Comparison of ENCODE assay signal across 17 mouse cellular contexts in genomic region chr6:31502614-31503013, GRCm38 (mm10).
A peak's percentile ranks its signal among the peaks of the same experiment; 100 is the strongest.
DNase-seq lines count a peak whose midpoint lies in the region; ATAC-seq and TF ChIP-seq lines count a peak whose summit lies in the region.
"Had no signal": no experiment of that assay in that cellular context is flagged by ENCODE, and none has a peak within 500 bp of the region (broad histone marks: within the 10 kb centered on the region; RNA-seq: fewer than 3 reads in every experiment).

No protein-coding gene starts in this region.

- H3K4me2 ChIP-seq in liver, embryonic 11.5 days, result no peak overlapping the region
- H3K4me2 ChIP-seq: heart, embryonic 15.5 days had no signal

- 94% methylated on average over 2 of the region's 2 CpGs for WGBS in liver, adult 2 months
- WGBS in liver, embryonic 11.5 days, result 91% methylated on average over 2 of the region's 2 CpGs

- no peaks in the 10 kb centered on the region; the same call in 1 of the 2 replicates for H3K79me2 ChIP-seq in liver, adult 2 months (ENCODE audit: control insufficient read depth, insufficient read depth, low read length)

- no peaks in the 10 kb centered on the region for H3K27me3 ChIP-seq in liver, adult 2 months (ENCODE audit: control insufficient read depth, insufficient read depth, low read length)
- no peaks in the 10 kb centered on the region for H3K27me3 ChIP-seq in liver, embryonic 11.5 days (replicated peaks; ENCODE audit: control insufficient read depth, insufficient read depth, low read length)
- H3K27me3 ChIP-seq: heart, embryonic 15.5 days had no signal

- TF ChIP-seq CTCF in gastrocnemius, adult 2 months (IDR thresholded peaks at IDR 0.05), result no peak
- no peak for TF ChIP-seq CTCF in liver, adult 2 months (IDR thresholded peaks at IDR 0.05; ENCODE audit: low read depth, low read length)

- peaks cover 26% of the 10 kb centered on the region for H3K36me3 ChIP-seq in liver, adult 2 months (ENCODE audit: control insufficient read depth, insufficient read depth, low read length)
- H3K36me3 ChIP-seq in liver, embryonic 11.5 days (ENCODE audit: control insufficient read depth, insufficient read depth, low read length), result peaks cover 6% of the 10 kb centered on the region; the same call in 1 of the 2 replicates

- no peak overlapping the region for H3K9ac ChIP-seq in liver, adult 2 months (ENCODE audit: low read depth, low read length)
- H3K9ac ChIP-seq in liver, embryonic 11.5 days (ENCODE audit: low read depth, low read length), result no peak overlapping the region
- H3K9ac ChIP-seq: heart, embryonic 15.5 days; liver, embryonic 14.5 days had no signal

- peak overlapping the region; percentile 46 for H3K27ac ChIP-seq in gastrocnemius, adult 2 months
- H3K27ac ChIP-seq in liver, adult 2 months (replicated peaks; ENCODE audit: insufficient read depth, low read depth, low read length), result no peak overlapping the region
- no peak overlapping the region for H3K27ac ChIP-seq in liver, embryonic 11.5 days (ENCODE audit: low read depth, low read length)
- H3K27ac ChIP-seq: heart, embryonic 15.5 days; hindbrain, embryonic 10.5 days; liver, embryonic 14.5 days had no signal

- H3K9me3 ChIP-seq in liver, embryonic 11.5 days (ENCODE audit: control insufficient read depth, low read length), result no peaks in the 10 kb centered on the region
- H3K9me3 ChIP-seq: heart, embryonic 15.5 days; hindbrain, embryonic 10.5 days had no signal

- H3K4me3 ChIP-seq in gastrocnemius, adult 2 months, result no peak overlapping the region
- H3K4me3 ChIP-seq in liver, adult 2 months (ENCODE audit: insufficient read depth, low read depth, low read length), result no peak overlapping the region
- H3K4me3 ChIP-seq in liver, embryonic 11.5 days (ENCODE audit: low read depth, low read length), result no peak overlapping the region
- H3K4me3 ChIP-seq: heart, embryonic 15.5 days; hindbrain, embryonic 10.5 days had no signal

- ATAC-seq in liver, embryonic 11.5 days (replicated peaks; ENCODE audit: low FRiP score), result no peak
- peak; percentile 53; the same call in 1 of the 2 replicates for ATAC-seq in monocyte, adult 5-6 weeks (replicated peaks; ENCODE audit: insufficient number of reproducible peaks, low FRiP score, low TSS enrichment, poor library complexity, severe bottlenecking)

- no peak for DNase-seq in gastrocnemius, adult 2 months
- no peak for DNase-seq in gastrocnemius, postnatal 4 days (ENCODE audit: low spot score in 2 of 2)
- DNase-seq in liver, adult 2 months (ENCODE audit: extremely low read depth, low read depth, low spot score), result peak; percentile 30
- DNase-seq in liver, embryonic 11.5 days (ENCODE audit: low spot score), result no peak
- peak; percentile 72 for DNase-seq in adipocyte (ENCODE audit: low spot score)
- DNase-seq in embryo, embryonic 9.5 days (ENCODE audit: extremely low spot score), result no peak
- DNase-seq: adrenal gland, postnatal 14 days; B cell, adult 2 months; cerebellum, adult 9-10 months; kidney, adult 8-10 months; midbrain, embryonic 14.5 days; right cerebral cortex, postnatal 25 days; thymus, postnatal 36 days had no signal

- peaks cover 10% of the 10 kb centered on the region for H3K4me1 ChIP-seq in liver, adult 2 months (ENCODE audit: control insufficient read depth, insufficient read depth, low read length)
- H3K4me1 ChIP-seq in liver, embryonic 11.5 days (replicated peaks; ENCODE audit: control insufficient read depth, insufficient read depth, low read length), result no peaks in the 10 kb centered on the region
- H3K4me1 ChIP-seq: heart, embryonic 15.5 days had no signal

- no peak for TF ChIP-seq POLR2A in liver, adult 2 months (IDR thresholded peaks at IDR 0.05; ENCODE audit: extremely low read depth, insufficient read depth, low read length)

- intact Hi-C loops in gastrocnemius, adult 2 months (cut with DNase I), result no loop called here

Comparison
In these comparisons a context has a peak if more than half of its experiments do, and no peak if none do; other contexts are left out.
1. DNase-seq: peak in liver, adult 2 months (single experiment) and adipocyte (single experiment); none in gastrocnemius, adult 2 months (single experiment), gastrocnemius, postnatal 4 days (0 of 2), liver, embryonic 11.5 days (single experiment) and embryo, embryonic 9.5 days (single experiment).